Mouse (Mus musculus): ENCODE data around the gene Ghr. TPM values are rescaled to one million over a fixed set of nuclear protein-coding genes. Genes with fewer than 3 reads are reported as not detected.

Ghr gene
- polyA plus RNA-seq, 1 experiment from 2014 or later, result 10.6 TPM

- Histone ChIP-seq H3K9me3 (no peaks in the 10 kb centered on the region), H3K9ac (no peak overlapping the region), H3K36me3 (replicated peaks) (no peaks in the 10 kb centered on the region), H3K27ac (no peak overlapping the region), H3K4me1 (no peaks in the 10 kb centered on the region), H3K27me3 (no peaks in the 10 kb centered on the region), H3K4me2 (no peak overlapping the region), H3K4me3 (replicated peaks) (no peak overlapping the region)
- 61% methylated on average over 3 of the region's 3 CpGs for WGBS
- ATAC-seq (ENCODE audit: low FRiP score), result no peak
These were observed 74.2 kb downstream of the Ghr start for GRCm38 (mm10) chr15:3509089-3509488.

GRCm38 (mm10) chr15:3507329-3507728, 76.0 kb downstream of the Ghr start:
- H3K4me1 ChIP-seq, result no peaks in the 10 kb centered on the region
- no peak for ATAC-seq (ENCODE audit: low FRiP score)
- no peaks in the 10 kb centered on the region for H3K36me3 ChIP-seq (replicated peaks)
- no peak overlapping the region for H3K27ac ChIP-seq
- H3K4me2 ChIP-seq, result no peak overlapping the region
- H3K9ac ChIP-seq, result no peak overlapping the region
- H3K4me3 ChIP-seq (replicated peaks), result no peak overlapping the region
- no peaks in the 10 kb centered on the region for H3K27me3 ChIP-seq
- H3K9me3 ChIP-seq, result no peaks in the 10 kb centered on the region
- 100% methylated on average over 2 of the region's 2 CpGs for WGBS

- Histone ChIP-seq H3K4me2 (no peak overlapping the region), H3K9me3 (no peaks in the 10 kb centered on the region), H3K27me3 (no peaks in the 10 kb centered on the region), H3K4me3 (replicated peaks) (no peak overlapping the region), H3K4me1 (no peaks in the 10 kb centered on the region), H3K36me3 (replicated peaks) (no peaks in the 10 kb centered on the region), H3K9ac (no peak overlapping the region), H3K27ac (no peak overlapping the region)
- no peak for ATAC-seq (ENCODE audit: low FRiP score)
- WGBS, result 89% methylated on average over 5 of the region's 5 CpGs
These were observed 78.6 kb downstream of the Ghr start for GRCm38 (mm10) chr15:3504700-3505099.

GRCm38 (mm10) chr15:3501683-3502082, 81.6 kb downstream of the Ghr start:
- Histone ChIP-seq H3K9me3 (no peaks in the 10 kb centered on the region), H3K27ac (no peak overlapping the region), H3K4me2 (no peak overlapping the region), H3K36me3 (replicated peaks) (no peaks in the 10 kb centered on the region), H3K4me3 (replicated peaks) (no peak overlapping the region), H3K9ac (no peak overlapping the region), H3K4me1 (no peaks in the 10 kb centered on the region), H3K27me3 (no peaks in the 10 kb centered on the region)
- no peak for ATAC-seq (ENCODE audit: low FRiP score)
- 83% methylated on average over 3 of the region's 3 CpGs for WGBS

- Histone ChIP-seq H3K9me3 (no peaks in the 10 kb centered on the region), H3K9ac (no peak overlapping the region), H3K4me2 (no peak overlapping the region), H3K27ac (no peak overlapping the region), H3K4me3 (replicated peaks) (no peak overlapping the region), H3K4me1 (no peaks in the 10 kb centered on the region), H3K36me3 (replicated peaks) (no peaks in the 10 kb centered on the region), H3K27me3 (no peaks in the 10 kb centered on the region)
- 96% methylated on average over 1 of the region's 1 CpGs for WGBS
- ATAC-seq (ENCODE audit: low FRiP score), result no peak
These were observed 84.3 kb downstream of the Ghr start for GRCm38 (mm10) chr15:3499020-3499419.

GRCm38 (mm10) chr15:3497946-3498580, 85.2 kb downstream of the Ghr start:
- no peak for ATAC-seq (ENCODE audit: low FRiP score)
- no peaks in the 10 kb centered on the region for H3K27me3 ChIP-seq
- no peaks in the 10 kb centered on the region for H3K4me1 ChIP-seq
- H3K27ac ChIP-seq, result no peak overlapping the region
- no peak overlapping the region for H3K4me2 ChIP-seq
- no peaks in the 10 kb centered on the region for H3K36me3 ChIP-seq (replicated peaks)
- no peaks in the 10 kb centered on the region for H3K9me3 ChIP-seq
- 73% methylated on average over 9 of the region's 9 CpGs for WGBS
- H3K4me3 ChIP-seq (replicated peaks), result no peak overlapping the region
- H3K9ac ChIP-seq, result no peak overlapping the region

GRCm38 (mm10) chr15:3490868-3491267, 92.4 kb downstream of the Ghr start:
- no peak overlapping the region for H3K9ac ChIP-seq
- H3K4me3 ChIP-seq (replicated peaks), result no peak overlapping the region
- H3K27ac ChIP-seq, result no peak overlapping the region
- ATAC-seq (ENCODE audit: low FRiP score), result no peak
- no peak overlapping the region for H3K4me2 ChIP-seq
- 90% methylated on average over 3 of the region's 3 CpGs for WGBS
- H3K9me3 ChIP-seq, result no peaks in the 10 kb centered on the region
- H3K27me3 ChIP-seq, result no peaks in the 10 kb centered on the region
- no peaks in the 10 kb centered on the region for H3K36me3 ChIP-seq (replicated peaks)
- no peaks in the 10 kb centered on the region for H3K4me1 ChIP-seq

GRCm38 (mm10) chr15:3490011-3490410, 93.3 kb downstream of the Ghr start:
- Histone ChIP-seq H3K9ac (no peak overlapping the region), H3K4me2 (no peak overlapping the region), H3K36me3 (replicated peaks) (no peaks in the 10 kb centered on the region), H3K9me3 (no peaks in the 10 kb centered on the region), H3K4me1 (no peaks in the 10 kb centered on the region), H3K27me3 (no peaks in the 10 kb centered on the region), H3K27ac (no peak overlapping the region), H3K4me3 (replicated peaks) (no peak overlapping the region)
- ATAC-seq (ENCODE audit: low FRiP score), result no peak
- 81% methylated on average over 2 of the region's 2 CpGs for WGBS

GRCm38 (mm10) chr15:3489180-3489579, 94.1 kb downstream of the Ghr start:
- H3K4me3 ChIP-seq (replicated peaks), result no peak overlapping the region
- no peak for ATAC-seq (ENCODE audit: low FRiP score)
- H3K27me3 ChIP-seq, result no peaks in the 10 kb centered on the region
- no peaks in the 10 kb centered on the region for H3K9me3 ChIP-seq
- no peaks in the 10 kb centered on the region for H3K4me1 ChIP-seq
- no peak overlapping the region for H3K9ac ChIP-seq
- no peak overlapping the region for H3K4me2 ChIP-seq
- H3K27ac ChIP-seq, result no peak overlapping the region
- no peaks in the 10 kb centered on the region for H3K36me3 ChIP-seq (replicated peaks)

GRCm38 (mm10) chr15:3488601-3489000, 94.7 kb downstream of the Ghr start:
- H3K27me3 ChIP-seq, result no peaks in the 10 kb centered on the region
- H3K36me3 ChIP-seq (replicated peaks), result no peaks in the 10 kb centered on the region
- H3K9me3 ChIP-seq, result no peaks in the 10 kb centered on the region
- H3K9ac ChIP-seq, result no peak overlapping the region
- H3K4me3 ChIP-seq (replicated peaks), result no peak overlapping the region
- no peak for ATAC-seq (ENCODE audit: low FRiP score)
- H3K4me2 ChIP-seq, result no peak overlapping the region
- 83% methylated on average over 3 of the region's 3 CpGs for WGBS
- H3K4me1 ChIP-seq, result no peaks in the 10 kb centered on the region
- no peak overlapping the region for H3K27ac ChIP-seq

- no peak for ATAC-seq (ENCODE audit: low FRiP score)
- H3K27ac ChIP-seq, result no peak overlapping the region
- H3K36me3 ChIP-seq (replicated peaks), result no peaks in the 10 kb centered on the region
- no peaks in the 10 kb centered on the region for H3K4me1 ChIP-seq
- H3K9ac ChIP-seq, result no peak overlapping the region
- no peak overlapping the region for H3K4me3 ChIP-seq (replicated peaks)
- 88% methylated on average over 5 of the region's 5 CpGs for WGBS
- no peak overlapping the region for H3K4me2 ChIP-seq
- H3K27me3 ChIP-seq, result no peaks in the 10 kb centered on the region
- H3K9me3 ChIP-seq, result no peaks in the 10 kb centered on the region
These were observed 96.6 kb downstream of the Ghr start for GRCm38 (mm10) chr15:3486691-3487090.

- H3K4me1 ChIP-seq, result no peaks in the 10 kb centered on the region
- no peak for ATAC-seq (ENCODE audit: low FRiP score)
- H3K27ac ChIP-seq, result no peak overlapping the region
- H3K27me3 ChIP-seq, result no peaks in the 10 kb centered on the region
- H3K9me3 ChIP-seq, result no peaks in the 10 kb centered on the region
- H3K4me2 ChIP-seq, result no peak overlapping the region
- no peak overlapping the region for H3K4me3 ChIP-seq (replicated peaks)
- H3K36me3 ChIP-seq (replicated peaks), result no peaks in the 10 kb centered on the region
- 100% methylated on average over 1 of the region's 1 CpGs for WGBS
- no peak overlapping the region for H3K9ac ChIP-seq
These were observed 97.9 kb downstream of the Ghr start for GRCm38 (mm10) chr15:3485367-3485766.

- Histone ChIP-seq H3K4me1 (no peaks in the 10 kb centered on the region), H3K4me2 (no peak overlapping the region), H3K36me3 (replicated peaks) (no peaks in the 10 kb centered on the region), H3K27me3 (no peaks in the 10 kb centered on the region), H3K27ac (no peak overlapping the region), H3K9me3 (no peaks in the 10 kb centered on the region), H3K9ac (no peak overlapping the region), H3K4me3 (replicated peaks) (no peak overlapping the region)
- no peak for ATAC-seq (ENCODE audit: low FRiP score)
- 87% methylated on average over 3 of the region's 3 CpGs for WGBS
These were observed 99.8 kb downstream of the Ghr start for GRCm38 (mm10) chr15:3483451-3483850.
